Mouse (Mus musculus) C3H10T1/2 (cell line): ENCODE results near the gene Pbsn. TPM values are rescaled to one million over a fixed set of nuclear protein-coding genes. Genes with fewer than 3 reads are reported as not detected.

Experiments
- polyA plus RNA-seq, 2 experiments: library from polyadenylated mRNA; unstranded; fragments of >200 nt; fragmentation: generic; extraction: Trizol; gene quantifications; one replicate each; pipeline ENCODE4 v1.2.1; 2012; ENCODE audit warnings: missing spikeins in 2 of 2

Gene Pbsn
- polyA plus RNA-seq = not detected

DNA sequence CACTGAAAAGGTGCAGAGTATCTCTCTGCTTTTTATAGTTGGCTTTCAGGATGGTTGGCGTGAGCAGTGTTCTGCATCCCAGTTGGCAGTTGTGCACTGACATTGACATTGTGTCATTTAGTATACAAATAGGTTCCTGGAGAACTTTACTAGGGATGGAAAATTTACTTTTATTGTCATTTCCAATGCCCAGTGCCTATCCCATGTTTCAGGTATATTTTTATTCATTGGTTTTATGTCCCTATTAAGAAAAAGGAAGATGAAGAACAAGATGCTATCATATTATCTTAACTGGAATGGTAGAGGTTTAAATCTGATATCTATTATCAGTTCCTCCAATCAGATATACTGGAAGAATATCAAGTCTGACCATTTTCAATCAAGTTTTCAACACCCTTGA is at the start of gene Pbsn:
Gene Pbsn, minus strand, starts transcription at position 101 of the 400 bp plus-strand sequence.

DNA sequence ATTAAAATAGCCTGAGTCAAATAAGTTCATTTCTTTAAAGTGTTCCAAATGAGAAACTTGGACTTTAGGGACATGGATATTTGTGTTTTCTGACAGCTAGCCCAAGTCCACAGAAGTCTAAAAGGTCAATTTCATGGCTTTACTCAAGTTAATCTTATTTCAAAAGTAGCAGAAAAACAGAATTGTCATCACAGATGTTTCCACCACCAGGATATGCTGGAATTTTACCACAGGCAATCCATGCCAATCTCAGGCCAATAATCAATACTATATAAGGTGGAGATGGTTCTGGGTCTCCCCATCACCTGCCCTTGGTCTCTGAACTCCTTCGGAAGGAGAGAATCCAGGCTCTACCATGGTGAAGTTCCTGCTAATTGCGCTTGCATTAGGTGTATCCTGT is 11.0 kb upstream of the Pbsn start, which contains the start of gene Gm14744:
Gene Gm14744, plus strand, starts transcription at position 301 of the 400 bp plus-strand sequence.

DNA sequence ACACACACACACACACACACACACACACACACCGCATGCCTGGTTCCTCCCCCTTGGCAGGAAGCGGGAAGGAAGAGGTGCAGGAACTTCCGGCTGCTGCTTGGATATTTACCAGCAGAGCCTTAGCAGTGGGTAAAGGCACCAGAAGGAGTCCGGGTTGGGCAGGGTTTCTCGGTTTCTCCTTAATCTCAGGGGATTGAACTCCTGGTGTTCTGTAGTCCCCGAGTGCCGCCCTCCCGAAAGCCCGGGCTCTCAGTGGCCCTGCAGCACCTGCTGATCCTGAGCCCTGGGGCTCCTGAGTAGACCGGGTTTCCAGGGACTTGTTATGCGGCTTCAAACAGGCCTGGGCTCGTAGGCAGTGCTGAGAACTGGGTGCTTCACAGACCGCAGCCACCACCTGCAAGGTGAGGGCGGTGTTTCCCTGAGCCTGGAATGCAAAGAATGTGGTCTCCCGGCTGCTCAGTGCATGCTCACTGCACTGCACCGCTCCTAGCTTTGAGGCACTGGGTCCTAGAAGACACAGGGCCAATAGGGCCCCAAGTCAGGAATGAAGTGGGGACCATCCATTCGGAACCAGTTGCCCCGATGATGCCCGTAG is 57.1 kb downstream of the Pbsn start, which contains the start of gene Prkx:
Gene Prkx, minus strand, starts transcription at position 41 of the 598 bp plus-strand sequence.

Other genes starting within 250 kb of the Pbsn start
- gene Prkx, start 57.3 kb downstream of the Pbsn start, polyA plus RNA-seq = 1 to 10 TPM in 1 of 2 experiments, under 1 TPM in 1; 0.69 to 3.4 TPM
- gene Gm14744, start 11.1 kb upstream of the Pbsn start, polyA plus RNA-seq = not detected
- gene 5430402E10Rik, start 71.4 kb upstream of the Pbsn start, polyA plus RNA-seq = not detected
- not detected for gene Obp1a, start 237.8 kb upstream of the Pbsn start, polyA plus RNA-seq